Mouse (Mus musculus) embryo, embryonic 10 days (tissue): ENCODE results near the gene Vsir.

Source experiments
- DNase-seq: peaks from one replicate; pipeline ENCODE4 v3.0.0-alpha.2; 2015; ENCODE audit warnings: low spot score

Vsir gene

GRCm38 (mm10) chr10:60346701-60347405 lies at the start of gene Vsir:
TSS of gene Vsir (plus strand) at chr10:60346851.
- peak; percentile 73 for DNase-seq

DNA sequence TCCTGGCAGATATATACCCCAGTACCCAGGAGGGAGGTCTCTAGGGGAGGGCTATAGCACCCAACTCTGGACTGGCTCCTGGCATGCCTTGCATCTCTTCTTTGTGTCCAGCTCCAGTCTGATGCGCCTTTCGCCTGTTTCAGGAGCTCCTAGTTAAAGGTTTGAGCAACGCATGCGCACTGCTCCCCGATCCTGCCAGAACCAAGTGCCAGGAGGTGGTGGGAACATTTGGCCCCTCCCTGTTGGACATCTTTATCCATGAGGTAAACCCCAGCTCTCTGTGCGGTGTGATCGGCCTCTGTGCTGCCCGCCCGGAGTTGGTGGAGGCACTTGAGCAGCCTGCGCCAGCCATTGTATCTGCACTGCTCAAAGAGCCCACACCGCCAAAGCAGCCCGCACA lies 47.0 kb upstream of the Vsir start:
- no peak for DNase-seq

DNA sequence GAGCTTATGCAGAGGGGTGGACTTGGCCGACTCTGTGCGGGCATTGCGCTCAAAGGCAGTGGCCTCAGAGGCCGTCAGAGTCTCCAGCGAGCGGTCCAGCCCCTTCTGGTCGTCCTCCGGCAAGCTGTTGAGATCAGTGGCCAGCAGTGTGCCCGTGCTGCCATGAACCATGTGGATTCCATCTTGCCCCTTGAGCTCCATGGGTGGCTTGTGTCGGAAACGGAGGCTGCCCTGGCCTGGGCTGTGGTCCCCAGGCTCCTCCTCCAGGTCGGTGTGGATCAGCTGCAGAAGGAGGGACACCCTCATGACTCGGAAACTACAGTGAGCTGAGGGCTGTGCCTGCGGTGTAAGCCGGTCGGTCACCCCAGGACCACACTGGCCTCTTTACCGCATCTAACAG lies 43.2 kb upstream of the Vsir start:
- no peak for DNase-seq

GRCm38 (mm10) chr10:60304854-60305628 lies 41.6 kb upstream of the Vsir start:
- DNase-seq, result peak; percentile 87

DNA sequence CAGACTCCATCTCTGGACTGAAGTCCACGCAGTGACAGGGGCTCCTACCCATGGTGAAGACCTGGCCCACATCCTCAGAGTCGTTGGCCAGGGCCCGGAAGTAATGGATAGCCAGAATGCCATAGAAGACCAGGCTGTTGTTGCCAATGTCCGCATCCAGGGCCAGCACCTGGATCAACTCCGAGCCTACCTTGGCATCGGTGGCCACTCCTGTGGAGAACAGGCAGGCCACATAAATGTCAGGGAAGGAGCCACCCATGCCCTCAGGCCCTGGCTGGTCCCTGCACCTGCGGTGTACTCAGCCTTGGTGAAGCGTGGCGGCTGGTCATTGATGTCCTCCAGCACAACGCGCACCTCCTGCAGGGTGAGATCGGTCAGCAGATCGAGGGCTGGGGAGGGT lies 36.0 kb upstream of the Vsir start:
- DNase-seq, result no peak

DNA sequence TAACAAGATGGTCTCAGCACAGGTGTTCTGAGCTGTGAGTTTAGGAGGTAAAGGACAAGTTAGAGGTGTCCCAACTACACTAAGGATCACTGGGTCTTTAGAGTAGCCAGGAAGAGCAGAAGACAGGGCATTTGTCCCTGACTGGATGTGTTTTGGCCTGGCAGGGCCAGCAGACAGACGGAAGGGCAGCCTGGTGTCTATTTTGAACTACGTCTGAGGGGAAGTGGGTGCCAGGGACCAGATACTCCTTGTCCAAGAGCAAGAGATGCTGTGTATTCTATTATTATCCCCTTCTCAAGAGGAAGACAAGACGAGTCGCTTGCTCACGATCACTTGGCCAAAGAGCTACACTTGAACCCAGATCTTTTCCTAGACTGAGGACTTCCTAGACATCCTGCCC lies 33.0 kb upstream of the Vsir start:
- no peak for DNase-seq

DNA sequence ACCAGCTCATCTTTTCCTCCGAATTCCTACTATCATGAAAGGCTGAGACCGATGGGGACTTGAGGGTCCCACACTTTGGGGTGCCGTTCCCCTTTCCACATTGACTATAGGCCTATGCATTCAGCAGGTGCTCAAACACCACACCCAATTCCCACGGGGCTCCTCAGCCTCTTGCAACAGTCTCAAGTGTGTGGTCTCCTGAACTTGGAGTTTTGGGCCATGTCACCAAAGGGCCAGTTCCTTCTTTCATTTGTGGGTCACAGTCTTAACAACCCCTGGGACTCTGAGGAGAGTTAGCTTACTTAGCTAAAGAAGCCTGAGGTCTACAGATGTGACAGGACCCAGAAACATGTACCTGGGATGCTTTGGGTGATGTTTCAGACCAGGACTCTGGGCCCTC lies 30.5 kb upstream of the Vsir start:
- no peak for DNase-seq

DNA sequence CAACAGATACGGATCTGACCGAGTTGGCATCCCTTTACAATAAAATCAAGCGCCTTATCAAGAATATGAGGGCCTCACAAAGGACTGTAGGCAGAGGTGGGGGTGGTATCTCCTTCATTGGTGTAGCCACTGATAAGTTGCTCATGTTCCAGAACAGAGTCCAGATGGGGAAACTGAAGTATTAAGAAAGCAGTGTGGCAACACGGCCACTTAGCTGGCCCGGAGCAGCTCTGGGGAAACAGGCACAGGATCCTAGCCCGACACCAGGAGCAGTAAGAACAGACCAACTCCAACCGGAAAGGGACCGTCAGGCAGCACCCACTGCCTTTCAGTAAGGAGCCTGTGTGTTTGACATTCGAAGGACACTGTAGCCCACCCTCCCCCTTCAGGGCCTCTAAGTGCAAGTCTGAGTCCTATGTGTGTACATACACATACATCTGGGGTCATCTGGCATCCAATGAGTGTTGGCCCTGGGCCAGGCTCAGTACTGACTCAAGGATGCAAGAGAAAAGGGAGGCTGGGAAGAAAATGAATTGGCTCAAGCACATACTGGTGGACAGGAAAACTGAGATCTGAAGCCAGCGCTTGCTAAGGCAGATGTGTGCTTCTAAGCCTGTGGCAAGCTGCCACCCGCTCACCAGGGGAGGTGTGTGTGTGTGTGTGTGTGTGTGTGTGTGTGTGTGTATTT lies 17.5 kb upstream of the Vsir start:
- DNase-seq, result no peak

DNA sequence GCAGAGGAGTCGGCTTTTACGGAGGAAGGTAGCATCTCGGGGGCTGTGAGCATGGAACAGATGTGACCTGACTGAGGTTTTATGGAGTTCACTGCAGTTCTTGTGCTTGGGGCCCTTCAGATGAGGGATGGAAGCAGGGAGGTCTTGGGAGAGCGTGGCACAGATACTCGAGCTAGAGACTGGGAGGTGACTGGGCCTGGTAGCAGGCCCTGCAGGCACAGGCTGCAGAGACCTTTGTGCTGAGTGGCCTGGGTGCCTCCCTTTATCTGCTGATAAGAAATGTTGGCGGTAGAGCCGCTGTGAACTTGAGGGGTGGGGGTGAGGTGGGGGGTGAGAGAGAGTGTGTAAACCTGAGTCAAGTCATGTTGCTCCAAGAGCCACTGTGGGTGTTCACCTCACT lies 12.1 kb upstream of the Vsir start:
- DNase-seq, result no peak

DNA sequence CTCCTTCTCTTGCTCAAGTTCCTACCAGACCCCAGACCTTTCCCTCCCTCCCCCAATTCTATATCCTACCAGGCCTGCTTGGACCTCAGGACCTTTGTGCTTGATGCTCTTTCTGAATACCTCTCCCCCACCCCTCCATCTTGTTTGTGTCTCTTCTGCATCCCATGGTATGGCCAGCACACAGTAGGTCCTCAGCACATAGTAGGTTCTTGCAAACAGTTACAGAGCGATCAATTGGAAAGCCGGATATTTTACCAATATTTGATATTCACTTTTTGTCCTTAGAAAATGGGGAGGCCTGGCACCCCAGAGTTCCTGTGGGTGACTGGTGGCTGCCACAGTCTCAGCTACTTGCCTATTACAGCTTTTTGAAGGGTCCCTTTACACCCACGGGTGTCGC lies 11.6 kb upstream of the Vsir start:
- no peak for DNase-seq

DNA sequence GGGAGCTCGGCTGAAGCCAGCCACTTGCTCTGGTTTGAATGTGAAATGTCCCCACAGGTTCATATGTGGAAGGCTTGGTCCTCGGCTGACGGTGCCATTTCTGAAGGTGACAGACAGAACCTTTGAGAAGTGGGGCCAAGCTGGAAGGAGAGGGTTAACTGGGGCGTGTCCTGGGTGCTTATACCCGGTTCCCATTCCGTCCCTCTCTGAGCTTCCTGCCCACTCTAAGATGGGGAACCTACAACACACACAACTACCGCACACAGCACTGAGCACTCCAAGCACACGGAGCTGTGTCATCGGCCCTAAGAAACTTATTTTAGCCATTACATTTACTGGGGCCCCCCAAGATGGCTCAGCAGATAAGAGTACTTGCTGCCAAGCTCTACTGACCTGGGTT lies 5.1 kb upstream of the Vsir start:
- DNase-seq, result no peak

- no peak for DNase-seq
These were observed 2.5 kb upstream of the Vsir start for GRCm38 (mm10) chr10:60344111-60344510.

- no peak for DNase-seq
These were observed 595 bp upstream of the Vsir start for GRCm38 (mm10) chr10:60346056-60346455.

DNA sequence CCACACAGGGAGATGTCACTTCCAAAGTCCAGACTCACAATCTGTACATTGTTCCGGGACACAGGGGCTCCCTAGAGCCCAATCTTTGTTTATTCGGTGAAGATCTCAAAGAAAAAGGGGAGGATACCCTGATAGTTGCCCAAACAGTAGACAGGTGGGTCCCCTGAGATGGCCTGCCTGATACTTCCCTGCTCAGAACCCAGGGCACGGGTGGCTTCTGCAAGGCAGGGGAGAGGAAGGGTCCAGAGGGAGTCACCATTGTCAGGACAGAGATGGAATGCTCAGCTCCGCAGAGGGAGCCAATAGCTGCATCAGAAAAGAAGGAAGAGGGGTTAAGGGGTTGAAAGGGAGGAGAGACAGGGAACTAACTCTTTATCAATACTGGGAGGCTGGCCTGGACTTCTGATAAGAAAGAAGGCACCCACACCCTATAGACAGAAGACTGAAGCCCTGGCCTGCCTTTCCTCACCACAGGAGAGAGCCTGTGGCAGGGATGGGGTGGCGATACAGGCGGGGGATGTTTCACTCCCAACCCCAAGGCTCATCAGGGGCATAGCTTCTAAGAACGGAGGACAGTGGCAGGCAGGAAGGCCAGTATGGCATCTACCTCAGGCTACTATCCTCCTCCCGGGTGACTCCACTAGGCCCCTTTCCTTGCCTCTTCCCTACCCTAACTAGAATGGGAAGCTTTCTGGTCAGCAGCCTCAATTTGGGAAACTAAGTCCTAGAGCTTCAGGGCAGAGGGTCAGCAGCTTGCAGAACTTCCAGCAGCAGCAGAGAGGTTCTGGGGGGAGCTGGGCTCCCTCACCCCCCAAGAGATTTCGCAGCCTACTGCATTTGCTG lies 1.3 kb downstream of the Vsir start:
- no peak for DNase-seq

- no peak for DNase-seq
These were observed 2.4 kb downstream of the Vsir start for GRCm38 (mm10) chr10:60349056-60349455.

DNA sequence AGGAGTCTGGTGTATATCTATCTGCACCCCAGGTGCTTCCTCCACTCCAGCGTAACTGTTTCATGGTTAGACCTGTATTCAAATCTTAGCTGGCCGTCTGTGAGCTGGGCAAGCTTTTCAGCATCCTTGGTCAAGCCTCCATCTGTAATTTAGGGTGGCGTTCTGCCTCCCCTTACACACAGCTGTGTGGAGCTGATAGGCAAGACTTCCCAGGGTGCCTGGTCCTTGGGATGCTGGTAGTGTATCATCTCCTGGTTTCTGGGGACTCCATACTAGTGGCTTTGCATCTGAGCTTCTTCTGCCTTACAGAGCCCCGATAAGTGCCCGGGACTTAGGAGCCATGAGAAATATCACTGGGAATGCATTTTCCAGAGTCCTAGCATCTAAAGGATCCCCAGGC lies 3.0 kb downstream of the Vsir start:
- no peak for DNase-seq

- no peak for DNase-seq
These were observed 3.6 kb downstream of the Vsir start for GRCm38 (mm10) chr10:60350077-60350804.

- DNase-seq, result peak; percentile 87
These were observed 4.1 kb downstream of the Vsir start for GRCm38 (mm10) chr10:60350805-60351167.

DNA sequence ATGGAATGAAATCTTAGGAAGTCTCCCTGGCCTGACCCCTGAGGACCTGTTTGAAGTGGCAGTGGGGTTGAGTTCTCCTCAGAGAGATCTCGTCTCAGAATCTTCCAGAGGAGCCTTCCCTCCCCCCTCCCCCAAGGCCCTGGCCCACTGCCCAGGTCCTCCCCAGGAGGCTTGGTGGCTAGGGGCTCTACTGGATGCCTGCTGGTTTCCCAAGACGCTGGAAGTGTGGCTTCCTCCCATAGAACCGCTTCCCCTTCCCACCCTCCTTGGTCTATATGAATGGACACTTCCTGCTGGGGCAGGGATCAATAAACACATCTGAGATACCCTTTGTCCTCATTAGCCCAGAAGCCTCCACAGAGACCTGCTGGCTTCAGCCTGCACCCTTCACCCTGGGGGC lies 4.6 kb downstream of the Vsir start:
- DNase-seq, result no peak

GRCm38 (mm10) chr10:60351761-60352455 lies 5.3 kb downstream of the Vsir start:
- peak; percentile 84 for DNase-seq
